Mouse (Mus musculus) adrenal gland, adult 2 months (tissue): ENCODE results near the gene Kcnma1. TPM values are rescaled to one million over a fixed set of nuclear protein-coding genes. Genes with fewer than 3 reads are reported as not detected.

Source experiments
- DNase-seq: peaks from one replicate; pipeline ENCODE4 v3.0.0; 2021
- polyA plus RNA-seq: library from polyadenylated mRNA; depleted of rRNA; stranded (reverse); fragments of >200 nt; gene quantifications from 2 replicates; pipeline ENCODE4 v1.2.3, GENCODE M21; 2012
- total RNA-seq, 2 experiments: library from RNA; stranded (reverse); gene quantifications; 2 replicates each; pipeline ENCODE4 v1.2.3; 2021

Gene Kcnma1
- total and polyA plus RNA-seq, 3 experiments: 27.6 to 77.4 (median 48.9) TPM

DNA sequence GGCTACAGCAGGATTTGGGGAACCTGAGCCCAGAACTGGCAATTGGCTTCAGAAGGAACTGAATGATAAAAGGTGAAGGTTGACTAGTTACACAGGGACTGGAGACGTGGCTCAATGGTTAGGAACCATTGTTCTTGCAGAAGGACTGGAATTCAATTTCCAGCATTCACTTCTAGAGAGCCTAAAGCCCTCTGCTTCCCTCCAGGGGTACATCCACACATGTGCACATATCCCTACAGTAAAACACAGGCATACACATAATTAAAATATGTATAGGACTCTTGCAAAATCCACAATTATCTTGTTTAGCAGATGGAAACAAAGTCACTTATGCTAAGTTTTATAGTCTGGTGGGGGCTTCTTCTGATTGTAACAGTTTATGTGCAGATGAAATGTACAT is 485.1 kb downstream of the Kcnma1 start:
- DNase-seq: no peak

DNA sequence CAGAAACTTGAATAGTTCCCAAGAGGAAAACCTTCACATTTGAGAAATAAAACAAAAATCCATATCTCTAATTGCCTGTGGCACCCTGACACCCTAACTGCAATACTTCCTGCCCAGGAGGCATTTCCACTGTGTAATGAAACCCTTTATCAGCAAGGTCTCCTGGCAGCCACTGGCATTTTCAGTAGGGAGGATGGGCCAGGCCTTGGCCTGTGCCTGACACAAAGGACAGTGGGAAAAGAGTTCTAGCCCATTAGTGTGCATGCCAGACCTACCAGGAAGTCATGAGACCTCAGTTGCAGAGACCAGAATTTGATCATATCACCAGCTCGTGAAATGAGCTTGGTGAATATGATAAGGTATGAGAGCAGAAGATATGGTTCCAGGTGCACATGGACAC is 488.4 kb downstream of the Kcnma1 start:
- DNase-seq: peak; percentile 34

DNA sequence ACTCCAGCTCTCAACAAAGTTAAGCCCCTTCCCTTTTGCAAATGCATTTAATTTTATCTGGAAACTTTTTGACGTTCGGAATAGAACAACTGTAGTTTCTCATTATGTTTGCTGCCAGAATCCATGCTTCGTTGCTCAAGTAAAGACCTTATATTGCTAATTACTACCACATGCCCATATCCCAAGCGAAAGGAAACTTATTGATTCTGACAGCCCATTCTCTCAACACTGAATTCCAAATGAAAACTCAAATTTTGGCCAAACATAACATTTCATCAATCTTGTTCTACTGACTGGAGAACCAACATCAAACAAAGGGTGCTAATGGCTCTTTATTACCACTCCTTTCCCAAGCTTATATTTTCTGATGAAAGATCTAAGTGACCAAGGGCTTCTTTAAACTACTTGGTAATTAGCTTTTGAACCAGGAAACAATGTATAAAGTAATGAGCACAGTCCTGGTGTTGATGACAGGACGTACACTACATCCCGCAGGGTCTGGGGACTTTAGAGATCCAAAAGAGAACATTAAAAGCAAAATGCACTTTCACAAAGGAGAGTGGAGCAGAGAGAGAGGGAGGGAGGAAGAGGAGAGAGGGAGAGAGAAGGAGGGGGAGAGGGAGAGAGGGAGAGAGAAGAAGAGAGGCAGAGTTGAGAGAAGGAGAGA is 490.3 kb downstream of the Kcnma1 start:
- no peak for DNase-seq

DNA sequence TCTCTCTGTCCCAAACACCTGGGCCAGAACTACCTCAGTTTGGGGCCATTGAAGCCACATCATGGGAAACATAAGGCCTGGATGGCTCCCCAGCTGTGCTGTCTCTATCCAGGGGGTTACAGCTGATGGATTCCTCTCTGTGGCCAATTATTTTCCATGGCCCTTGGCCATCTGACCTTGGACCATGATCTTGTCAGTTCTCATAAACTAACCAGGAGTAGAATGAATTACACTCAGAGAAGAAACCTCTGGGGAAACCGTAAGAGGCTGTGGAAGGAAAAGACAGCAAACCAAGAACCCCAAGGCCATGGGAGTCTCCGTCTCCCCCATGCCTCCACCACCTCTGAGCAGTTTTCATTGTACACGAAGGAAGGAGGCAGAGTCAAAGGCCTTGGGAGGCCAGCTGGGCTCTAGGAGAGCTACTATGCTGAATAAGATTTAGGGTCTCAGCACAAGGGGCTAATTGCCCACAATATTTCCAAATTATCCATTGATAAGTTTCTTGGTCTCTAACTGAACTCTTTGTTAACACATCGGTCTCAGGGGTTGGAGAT is 491.6 kb downstream of the Kcnma1 start:
- peak; percentile 24 for DNase-seq

GRCm38 (mm10) chr14:23521080-23521684 is 493.1 kb downstream of the Kcnma1 start:
- no peak for DNase-seq

- DNase-seq: no peak
Observed at GRCm38 (mm10) chr14:23517374-23517773, 496.9 kb downstream of the Kcnma1 start.

DNA sequence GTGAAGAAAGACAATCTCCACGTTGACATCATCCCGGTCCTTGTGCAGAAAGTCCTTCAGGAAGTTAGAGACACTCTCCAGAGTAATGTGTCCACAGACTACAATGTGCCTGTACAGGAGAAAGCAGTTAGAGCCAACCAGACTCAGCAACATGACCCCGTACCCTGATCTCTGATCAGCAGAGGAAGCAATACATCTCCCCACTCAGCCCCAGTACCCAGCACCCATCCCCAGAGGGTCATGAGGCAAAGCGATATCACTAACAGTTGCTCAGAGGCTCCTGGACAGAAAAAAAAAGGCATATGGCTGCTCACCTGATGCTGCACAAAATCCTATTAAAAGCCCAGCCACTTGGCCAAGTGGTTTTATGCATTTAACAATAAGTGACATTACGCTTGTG is 504.5 kb downstream of the Kcnma1 start:
- DNase-seq: no peak

DNA sequence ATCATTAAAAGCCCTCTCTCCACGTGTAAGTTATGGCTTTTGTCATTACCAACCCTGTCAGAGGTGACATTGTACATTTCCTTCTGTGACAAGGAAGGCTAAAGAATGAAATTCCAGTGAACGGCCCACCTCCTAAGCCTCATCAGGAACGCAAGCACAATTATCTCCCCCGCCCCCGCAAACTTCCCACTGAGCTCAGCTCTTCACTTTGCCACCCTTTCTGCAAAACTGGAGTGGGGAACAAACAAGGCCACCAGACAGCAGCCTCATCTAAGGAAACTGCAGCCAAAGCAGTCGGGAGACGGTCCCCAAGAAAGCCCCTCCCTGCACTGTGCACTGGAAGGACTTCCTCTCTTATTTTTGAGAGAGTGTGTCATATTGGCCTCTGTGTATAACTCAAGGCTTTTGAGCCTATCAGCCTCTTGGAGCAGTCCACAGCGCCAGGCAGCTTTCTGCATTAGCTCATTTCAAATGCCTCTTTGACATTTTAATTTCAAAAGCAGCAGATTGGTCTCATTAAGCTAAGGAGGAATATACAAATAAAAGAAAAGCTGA is 512.0 kb downstream of the Kcnma1 start:
- no peak for DNase-seq

DNA sequence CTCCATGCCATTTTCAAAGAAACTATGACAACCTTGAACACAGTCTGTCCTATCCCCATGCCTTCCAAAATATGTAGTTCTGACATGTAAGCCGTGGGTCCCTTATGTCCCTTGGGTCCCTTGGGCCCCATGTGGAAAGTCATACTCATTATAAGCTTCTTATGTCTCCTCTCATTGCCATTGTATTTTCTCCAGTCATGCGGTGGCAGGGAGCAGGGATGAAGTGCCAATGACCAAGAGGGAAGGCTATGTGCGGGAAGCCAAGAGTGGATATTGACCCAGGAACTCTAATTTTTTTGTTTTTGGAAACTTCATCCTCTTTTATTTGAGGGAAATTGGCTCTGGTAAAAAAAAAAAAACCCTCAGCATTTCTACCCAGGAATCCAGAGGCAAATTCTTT is 517.5 kb downstream of the Kcnma1 start:
- no peak for DNase-seq

- peak; percentile 70 for DNase-seq
Observed at GRCm38 (mm10) chr14:23496236-23496740, 518.0 kb downstream of the Kcnma1 start.

DNA sequence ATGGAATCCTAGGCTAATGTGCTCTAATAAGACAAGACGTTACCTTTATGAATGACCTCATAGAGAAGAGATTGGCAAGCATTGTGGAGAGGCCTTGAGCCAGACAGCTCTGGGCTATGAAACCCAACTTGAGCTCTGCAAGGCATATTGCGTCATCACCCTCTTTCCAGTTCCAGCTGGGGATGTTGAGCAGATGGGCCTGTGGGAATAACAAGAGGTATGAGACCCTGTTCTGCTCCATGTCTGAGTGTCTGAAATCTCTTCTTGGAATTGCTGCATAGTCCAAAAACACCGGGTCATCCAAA is 519.8 kb downstream of the Kcnma1 start:
- DNase-seq: peak; percentile 69

- no peak for DNase-seq
Observed at GRCm38 (mm10) chr14:23493750-23494495, 520.4 kb downstream of the Kcnma1 start.

DNA sequence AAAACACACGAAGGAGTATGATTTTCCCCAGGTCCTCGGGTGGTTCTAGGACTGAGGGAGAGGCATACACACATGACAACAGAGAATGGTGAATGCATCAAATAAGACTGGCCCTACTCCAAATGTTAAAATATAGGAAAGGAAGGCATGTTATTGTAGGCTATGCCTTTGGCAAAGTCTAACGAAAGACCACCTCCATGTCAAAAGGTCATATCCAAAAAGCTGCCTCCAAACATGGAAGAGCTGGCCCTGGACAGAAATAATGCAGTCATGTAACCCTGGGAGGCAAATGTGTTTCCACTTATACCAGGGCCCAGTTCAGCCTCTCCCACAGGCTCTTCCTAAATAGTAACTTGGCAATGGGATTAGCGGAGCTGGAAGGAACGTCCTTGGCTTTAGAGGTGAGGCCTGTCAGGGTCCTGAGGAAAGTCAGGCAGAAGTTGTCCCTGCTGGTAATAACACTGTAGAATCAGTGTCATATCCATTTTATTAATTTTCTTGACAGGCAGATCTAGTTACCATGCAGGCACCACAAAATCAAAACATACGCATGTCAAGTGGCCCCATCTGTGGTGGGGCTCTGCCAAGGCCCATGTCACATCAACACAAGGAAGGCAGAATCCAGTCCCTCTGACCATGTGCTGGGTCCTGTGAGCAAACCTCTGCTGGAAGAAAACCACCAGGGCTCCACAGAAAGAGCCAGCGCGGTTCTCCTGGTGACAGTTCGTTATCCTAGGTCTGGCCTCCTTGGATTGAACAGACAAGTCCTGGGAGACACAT is 521.5 kb downstream of the Kcnma1 start:
- no peak for DNase-seq

DNA sequence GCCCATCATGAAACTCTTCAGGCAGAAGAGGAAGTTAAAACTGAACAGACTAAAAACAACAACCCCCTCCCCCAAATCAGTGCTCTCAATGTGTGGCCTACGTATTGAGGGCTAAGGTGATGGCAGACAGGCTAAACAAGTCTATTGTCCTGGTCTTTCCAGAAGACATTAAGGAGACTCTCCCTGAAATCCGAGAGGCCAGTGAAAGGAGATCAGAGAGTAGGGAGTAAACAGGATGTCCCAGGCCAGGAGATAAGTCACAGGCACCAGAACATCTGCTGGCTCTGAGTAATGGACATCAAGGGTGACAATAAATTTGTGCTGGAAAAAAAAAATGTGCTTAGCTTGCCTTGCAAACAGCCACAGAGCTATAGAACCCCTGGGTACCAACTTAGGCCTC is 522.9 kb downstream of the Kcnma1 start:
- DNase-seq: no peak

DNA sequence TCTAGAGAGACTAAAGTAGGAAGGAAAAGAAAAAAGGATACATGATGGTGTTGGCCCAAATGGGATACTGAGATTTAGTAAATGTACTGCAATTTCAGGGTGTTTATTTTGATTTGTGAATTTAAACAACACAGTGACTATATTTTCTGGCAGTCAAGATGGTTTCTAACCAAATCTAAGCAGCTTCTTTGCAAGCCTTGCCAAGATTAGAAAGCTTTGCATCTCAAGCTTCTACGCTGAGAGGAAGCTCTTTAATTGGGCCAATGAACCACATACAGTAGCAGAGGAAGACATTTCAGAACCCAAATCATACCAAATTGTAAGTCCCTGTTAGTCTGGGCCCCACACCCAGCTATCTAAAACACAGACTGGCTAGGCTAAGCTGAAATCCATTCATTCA is 527.6 kb downstream of the Kcnma1 start:
- no peak for DNase-seq

DNA sequence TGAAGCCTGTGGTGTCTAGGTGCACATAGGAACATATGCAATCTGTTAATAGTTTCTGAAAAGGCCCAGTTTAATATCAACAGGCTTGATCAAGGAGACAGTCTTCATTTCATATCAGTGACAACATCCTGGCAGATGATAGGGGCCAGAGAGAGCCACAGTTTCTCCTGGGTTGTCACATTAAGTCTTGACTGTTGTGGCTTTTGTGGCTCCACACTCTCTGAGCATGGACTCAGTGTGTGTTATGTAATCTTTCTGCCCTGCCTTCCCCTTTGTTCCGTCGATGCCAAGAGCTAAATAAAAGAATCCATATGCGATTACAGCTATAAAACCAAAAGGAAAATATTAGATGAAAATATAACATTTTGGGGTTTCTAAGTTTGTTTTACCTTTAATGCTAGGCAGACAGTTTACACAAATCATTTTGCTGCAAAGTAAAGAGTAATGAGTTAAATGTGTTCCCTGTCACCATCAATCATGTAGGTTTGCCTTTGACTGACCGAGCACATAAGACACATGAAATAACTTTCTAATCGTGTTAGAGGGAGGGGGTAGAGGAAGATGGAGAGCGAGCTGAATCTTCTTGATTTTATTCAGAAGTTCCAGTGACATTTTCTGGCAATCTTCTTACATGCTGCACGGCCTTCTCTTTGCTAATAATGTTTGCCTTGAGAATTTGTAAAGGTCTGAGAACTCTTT is 528.3 kb downstream of the Kcnma1 start:
- no peak for DNase-seq

GRCm38 (mm10) chr14:23475129-23475528 is 539.2 kb downstream of the Kcnma1 start:
- DNase-seq: no peak

- no peak for DNase-seq
Observed at GRCm38 (mm10) chr14:23470071-23470470, 544.2 kb downstream of the Kcnma1 start.

GRCm38 (mm10) chr14:23465135-23465534 is 549.2 kb downstream of the Kcnma1 start:
- DNase-seq: no peak

DNA sequence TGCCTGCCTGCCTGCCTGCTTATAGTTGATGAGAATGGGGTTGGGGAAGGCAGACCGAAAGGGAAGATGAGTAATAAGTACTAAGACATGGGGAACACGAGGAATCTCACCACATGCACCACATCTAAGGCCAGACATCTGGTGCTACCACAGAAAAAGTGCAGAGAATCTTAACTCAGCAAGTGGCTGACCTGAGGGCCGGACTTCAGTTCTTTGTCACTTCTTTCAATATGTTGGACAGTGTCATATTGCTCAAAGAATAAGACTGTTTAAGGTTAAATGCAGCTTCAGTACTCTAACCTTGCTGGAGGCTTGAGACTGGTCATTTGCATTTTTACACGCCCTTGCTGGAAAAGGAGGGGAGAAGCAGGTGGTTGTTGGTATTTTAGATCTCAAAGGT is 555.7 kb downstream of the Kcnma1 start:
- no peak for DNase-seq

DNA sequence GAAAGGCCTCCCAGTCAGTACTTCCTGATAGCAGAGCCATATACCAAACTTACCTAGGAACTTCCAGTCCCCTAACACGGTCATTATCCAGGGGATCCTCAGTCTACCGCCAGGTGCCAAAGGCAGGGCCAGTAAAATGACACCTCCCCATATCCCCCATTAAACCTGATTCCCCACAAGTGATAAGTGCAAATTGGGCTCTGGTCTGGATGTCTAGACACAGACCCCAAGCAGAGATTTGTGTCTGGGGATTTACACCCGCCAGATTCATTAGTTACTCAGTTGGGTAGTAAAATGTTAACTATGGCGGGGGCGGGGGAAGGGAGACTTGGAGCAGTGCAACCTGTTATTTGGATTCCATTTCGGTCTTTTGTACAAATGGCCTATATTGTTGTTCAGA is 562.6 kb downstream of the Kcnma1 start:
- no peak for DNase-seq
